Mouse (Mus musculus) activated CD4-positive, CD25-positive, alpha-beta regulatory T cell, adult 4 months (primary cell): ENCODE data around the gene Ifitm10. TPM values are rescaled to one million over a fixed set of nuclear protein-coding genes. Genes with fewer than 3 reads are reported as not detected.
"Not testable (repeated sequence)": the region's sequence is repeated elsewhere in the genome, so short reads cannot be mapped to it uniquely, and the experiment has no call there.

Experiments
- ATAC-seq: one replicate; pipeline ENCODE4 v1.8.0; 2017
- polyA plus RNA-seq, 2 experiments: library from polyadenylated mRNA; unstranded; fragments of 100-300 nt; shearing (Covaris generic); gene quantifications; one replicate each; pipeline ENCODE4 v1.2.1; 2017

The Ifitm10 gene
- polyA plus RNA-seq, result 1 to 10 TPM; 1.9 to 2.5 TPM

DNA sequence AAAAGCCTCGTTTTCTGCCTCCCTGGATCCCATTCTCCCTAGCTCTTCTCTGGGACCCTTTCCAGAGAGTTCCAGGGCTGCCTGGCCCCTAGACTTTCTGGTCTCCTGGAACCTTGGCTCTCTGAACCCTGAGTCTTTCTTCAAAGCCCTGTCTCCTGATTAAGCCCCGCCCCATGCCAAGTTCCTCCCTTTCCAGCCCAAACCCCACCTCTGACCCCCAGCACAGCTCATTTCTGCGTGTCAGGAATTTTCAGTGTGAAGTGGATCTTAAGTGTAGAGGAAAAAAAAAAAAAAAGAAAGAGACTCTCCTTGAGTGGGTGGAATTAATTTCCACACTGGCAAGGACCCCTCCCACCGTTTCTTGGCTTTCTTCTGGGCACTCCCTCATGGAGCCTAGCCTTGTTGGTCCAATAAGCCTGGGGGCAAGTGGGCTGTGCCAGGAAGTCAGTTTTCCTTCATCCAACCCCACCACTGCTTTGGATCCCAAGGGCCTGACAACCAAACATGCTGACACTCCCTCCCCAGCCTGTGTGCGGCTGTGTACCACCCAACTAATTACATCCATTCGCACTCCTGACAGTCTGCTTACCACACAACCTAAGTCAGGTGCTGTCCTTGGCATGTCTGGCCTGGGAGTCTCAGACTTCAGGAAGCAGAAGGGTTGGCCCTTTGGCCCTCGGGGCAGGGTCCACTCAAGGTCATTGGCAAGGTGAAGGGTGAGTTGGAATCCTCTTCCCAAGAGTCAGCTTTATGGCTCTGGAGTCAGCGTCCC lies at the start of gene Ifitm10:
Ifitm10 (minus strand) TSS at position 113 of the 772 bp plus-strand sequence.
- no peak for ATAC-seq

GRCm38 (mm10) chr7:142421826-142422225 lies 48.3 kb upstream of the Ifitm10 start:
- no peak for ATAC-seq

DNA sequence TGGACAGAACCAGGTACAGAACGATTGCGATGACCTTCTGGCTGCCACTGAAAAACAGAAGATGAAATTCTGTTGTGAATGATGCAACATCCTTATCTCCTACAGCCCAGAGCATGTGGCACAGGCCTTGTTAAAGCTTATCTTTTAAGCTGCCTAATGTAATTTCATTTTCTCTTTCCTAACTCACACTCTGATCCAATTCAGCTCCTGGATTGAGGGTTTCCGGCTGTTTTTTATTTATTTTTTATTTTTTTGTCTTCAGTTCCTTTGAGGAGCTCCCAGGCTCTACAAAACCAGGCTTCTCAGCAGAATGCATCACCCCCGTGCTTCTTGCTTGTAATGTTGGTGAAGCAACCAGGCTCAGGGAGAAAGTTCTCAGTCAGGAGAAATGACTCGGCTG lies 46.3 kb upstream of the Ifitm10 start:
- no peak for ATAC-seq

DNA sequence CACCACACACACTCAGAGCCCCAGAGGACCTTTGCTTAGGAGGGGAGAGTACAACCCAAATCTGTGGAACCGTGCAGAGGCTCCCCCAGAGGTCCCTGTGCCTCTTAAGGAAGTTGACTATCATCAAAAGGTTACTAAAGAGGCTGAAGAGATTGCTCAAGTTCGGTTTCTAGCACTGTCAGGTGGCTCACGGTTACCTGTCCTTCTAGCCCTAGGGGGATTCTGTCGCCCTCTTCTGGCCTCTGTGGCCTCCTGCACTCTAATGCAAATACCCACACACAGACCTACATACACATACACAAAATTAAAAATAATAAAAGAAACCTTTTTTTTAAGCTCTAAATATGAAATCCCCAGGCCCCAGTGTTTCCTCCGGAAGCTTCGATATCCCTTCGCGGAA lies 45.1 kb upstream of the Ifitm10 start:
- no peak for ATAC-seq

DNA sequence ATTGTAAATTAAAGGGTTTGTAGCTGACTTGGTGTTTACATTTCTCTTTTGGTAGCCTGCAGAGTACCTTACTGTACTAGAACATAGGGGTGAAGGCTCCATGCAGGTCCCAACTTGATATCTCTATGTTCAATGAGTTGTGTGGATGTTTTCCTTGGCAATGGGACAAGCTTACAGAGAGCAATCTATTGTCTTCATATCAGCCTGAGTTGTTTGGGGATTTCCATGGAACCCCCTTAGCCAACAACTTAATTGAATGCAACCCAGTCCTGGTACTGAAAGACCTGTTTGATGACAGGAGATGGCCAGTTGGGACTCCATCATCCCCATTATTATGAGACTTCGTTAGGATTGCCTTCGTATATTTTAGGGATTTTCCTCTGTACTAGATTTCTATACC lies 44.5 kb upstream of the Ifitm10 start:
- no peak for ATAC-seq

DNA sequence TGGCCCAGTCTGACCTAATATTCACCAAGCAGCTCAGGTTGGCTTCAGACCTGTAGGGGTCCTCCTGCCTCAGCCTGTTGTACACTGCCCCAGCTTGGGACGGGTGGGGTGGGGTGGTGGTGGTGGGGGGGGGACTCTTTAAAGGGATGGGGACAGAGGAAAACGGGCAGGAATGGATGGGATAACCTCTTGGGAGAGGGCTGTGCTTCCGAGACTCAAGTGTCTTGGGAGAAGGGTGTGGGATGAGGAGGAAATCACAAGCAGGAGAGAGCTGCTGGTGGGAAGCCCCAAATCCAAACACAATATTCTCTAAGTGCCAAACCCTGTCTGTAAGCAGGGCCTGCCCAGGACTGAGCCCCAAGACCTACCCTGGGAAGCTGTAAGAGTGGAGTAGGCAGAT lies 42.7 kb upstream of the Ifitm10 start:
- no peak for ATAC-seq

DNA sequence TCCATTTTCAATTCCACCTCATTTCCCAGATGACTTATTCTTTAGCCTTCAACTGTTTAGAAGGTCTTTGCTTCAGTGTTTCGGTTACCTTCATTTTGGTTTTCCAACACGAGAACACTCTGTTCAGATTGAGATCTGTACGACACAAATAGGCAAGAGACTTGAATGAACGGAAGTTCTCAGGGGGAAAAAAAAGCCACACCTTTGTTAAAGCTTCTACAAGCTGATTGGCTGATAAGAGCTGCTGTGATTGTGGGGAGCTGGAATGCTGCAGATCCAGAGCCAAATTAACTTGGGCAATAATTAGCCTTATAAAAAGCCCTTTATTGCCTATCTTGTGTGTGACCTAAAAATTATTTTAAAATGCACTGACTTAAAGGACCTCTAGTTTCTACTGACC lies 41.8 kb upstream of the Ifitm10 start:
- no peak for ATAC-seq

DNA sequence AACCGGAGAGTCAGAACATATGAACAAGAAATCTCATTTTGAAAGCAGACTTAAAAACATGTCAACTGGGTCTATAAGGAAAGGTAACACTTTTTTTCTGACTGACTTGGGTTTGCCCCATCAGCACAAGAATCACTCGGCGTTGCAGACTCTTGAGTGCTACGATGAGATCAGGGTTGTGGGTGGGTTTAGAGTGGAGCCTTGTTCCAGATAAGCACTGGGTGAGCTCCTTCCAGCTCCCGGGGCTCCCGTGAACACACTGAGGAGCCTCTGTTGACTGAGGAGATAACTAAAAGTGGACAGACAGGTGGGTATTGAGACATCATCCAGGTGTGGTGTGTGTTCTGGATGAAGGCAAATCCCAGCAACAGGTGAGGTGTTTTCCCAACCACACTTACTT lies 39.7 kb upstream of the Ifitm10 start:
- ATAC-seq, result no peak

GRCm38 (mm10) chr7:142409603-142410002 lies 36.0 kb upstream of the Ifitm10 start:
- no peak for ATAC-seq

DNA sequence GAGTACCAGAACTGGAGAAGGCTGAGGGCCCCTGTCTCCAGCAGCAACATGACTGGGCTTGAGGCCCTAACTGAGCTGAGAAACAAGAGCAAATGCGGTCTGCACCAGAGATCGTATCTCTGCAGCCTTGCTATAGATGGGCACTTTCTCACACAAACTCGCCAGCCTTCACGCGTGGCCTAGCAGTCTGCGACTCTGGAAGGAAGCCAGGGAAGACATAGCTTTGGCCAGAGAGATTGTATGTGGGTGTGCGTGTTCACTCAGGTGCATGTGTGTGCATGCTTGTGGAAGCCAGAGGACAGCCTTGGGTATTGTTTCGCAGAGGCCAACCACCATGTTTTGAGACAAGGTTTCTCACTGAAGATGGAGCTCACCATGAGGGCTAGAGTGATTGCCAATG lies 35.1 kb upstream of the Ifitm10 start:
- no peak for ATAC-seq

DNA sequence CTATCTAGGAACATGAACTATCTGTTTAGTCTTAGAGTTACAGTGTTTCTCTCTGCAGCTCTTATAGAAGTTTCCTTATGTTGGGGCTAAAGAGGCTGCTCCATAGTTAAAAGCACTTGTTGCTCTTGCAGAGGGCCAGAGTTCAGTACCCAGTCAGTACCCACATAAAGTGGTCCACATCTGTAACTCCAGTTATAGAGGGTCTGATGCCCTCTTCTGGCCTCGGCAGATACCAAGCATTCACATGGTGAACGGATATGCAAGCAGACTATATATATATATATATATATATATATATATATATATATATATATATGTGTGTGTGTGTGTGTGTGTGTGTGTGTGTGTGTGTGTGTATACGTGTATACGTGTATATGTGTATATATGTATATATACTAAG lies 34.4 kb upstream of the Ifitm10 start:
- no peak for ATAC-seq

DNA sequence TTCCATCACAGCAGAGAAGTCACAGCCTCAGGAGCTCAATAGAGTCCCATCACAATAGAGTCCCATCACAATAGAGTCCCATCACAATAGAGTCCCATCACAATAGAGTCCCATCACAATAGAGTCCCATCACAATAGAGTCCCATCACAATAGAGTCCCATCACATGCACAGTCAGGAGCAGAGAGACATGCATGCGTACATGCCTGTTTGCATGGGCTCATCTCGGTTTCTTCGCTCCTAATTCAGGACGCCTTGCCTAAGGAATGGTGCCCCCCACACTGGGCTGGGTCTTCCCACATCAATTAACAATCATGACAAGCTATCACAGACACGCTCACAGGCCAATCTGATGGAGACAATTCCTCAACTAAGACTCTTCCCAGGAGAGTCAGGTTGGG lies 31.6 kb upstream of the Ifitm10 start:
- not testable (repeated sequence) for ATAC-seq

DNA sequence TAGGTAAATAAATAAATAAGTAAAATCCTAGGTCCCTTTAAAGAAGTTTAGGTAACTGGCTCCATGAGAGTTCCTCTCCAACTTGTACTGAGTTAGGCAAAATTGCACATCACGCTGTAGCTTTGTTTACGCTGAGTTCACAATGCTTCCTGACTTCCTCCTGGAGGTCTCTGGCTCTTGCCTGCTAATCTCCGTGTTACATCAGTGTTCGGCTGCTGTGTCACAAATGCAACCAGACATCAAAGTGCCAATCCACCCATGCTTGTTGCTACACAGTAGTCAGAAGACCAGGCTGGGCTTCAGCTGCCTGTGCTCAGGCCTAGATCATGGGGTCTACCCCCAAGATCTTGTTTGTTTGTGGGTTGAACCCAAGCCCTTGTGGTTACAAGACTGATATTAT lies 30.0 kb upstream of the Ifitm10 start:
- ATAC-seq, result no peak

DNA sequence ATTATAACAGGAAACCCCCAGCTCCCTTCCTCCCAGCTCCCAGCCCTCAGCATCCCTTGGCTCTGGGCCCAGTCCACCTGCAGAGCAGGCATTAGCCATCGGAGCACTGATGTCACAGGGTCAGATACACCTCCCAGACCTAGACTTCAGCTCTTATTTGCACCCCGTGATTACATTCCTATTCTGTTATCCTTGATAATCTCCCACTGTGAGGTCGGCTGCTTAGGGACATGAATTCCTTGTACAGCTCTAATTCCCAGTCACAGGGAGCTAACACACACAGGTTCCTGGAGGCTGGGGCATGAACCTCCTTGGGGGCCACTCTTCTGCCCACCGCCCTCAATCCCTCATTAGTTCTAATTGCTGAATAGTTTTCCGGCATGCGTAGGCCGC lies 27.2 kb upstream of the Ifitm10 start:
- no peak for ATAC-seq

DNA sequence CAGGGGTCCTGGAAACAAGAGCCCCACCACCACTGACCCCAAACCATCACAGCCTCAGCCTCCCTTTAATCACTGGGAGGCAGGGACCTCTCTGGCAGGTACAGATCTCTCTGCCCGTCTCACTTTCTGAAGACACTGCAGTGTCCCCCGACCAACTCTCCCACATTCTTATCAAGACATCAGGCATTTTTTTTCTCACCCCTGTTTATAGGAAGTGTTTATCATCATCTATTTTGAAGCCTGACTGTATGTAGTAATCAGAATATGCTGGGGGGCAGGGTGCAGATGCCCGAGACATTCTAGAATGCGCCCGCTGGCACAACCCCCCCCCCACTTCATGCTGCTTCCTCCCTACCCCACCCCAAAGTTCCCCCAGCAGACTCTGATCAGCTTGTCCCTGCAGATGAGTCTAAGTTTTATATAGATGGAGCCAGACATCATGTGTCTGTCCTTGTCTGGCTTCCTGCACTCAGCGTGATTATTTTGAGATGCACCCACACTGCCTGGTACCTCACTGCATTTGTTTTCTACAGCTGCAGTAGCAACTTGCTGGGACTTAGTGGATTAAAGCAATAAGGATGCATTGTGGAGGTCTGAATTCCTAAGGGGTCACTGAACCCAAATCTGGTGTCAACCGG lies 26.7 kb upstream of the Ifitm10 start:
- ATAC-seq, result no peak

DNA sequence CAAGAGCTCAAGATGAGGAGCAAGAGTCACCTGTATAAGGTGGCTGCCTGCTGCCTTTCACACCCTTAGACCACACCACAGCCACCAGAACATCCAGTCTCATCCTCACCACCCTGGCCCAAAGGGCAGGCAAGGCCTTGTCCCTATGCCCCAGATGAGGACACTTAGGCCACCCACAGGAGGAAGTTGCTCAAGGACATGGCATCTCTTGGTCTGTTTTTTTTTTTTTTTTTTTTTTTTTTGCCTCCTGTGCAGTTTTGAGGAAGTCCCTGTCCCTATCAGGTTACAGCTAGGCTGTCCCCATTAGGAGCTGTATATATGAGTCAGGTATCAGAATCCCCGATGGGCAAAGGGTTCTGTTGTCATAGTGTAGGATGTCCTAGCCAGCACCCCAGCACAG lies 25.7 kb upstream of the Ifitm10 start:
- ATAC-seq, result no peak

- no peak for ATAC-seq
Observed at GRCm38 (mm10) chr7:142398052-142398451, 24.5 kb upstream of the Ifitm10 start.

DNA sequence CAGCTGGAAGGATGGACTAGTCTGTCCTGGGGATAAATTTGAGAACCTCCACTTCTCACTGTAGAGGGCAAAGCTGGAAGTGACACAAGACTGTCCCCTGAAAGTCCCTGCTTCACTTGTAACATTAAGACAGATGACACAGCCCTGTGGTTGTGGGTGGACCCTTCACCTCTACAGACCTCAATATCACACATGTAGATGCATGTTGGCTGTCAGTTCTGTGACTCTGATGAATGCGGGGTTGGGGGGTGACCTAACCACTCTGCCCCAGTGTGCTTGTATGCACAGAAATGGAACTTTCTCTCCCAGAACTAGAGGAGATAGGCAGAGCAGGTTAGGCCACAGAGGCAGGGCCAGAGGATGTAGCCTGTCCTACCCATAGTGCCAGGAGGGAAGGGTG lies 23.1 kb upstream of the Ifitm10 start:
- no peak for ATAC-seq

GRCm38 (mm10) chr7:142395472-142395871 lies 21.9 kb upstream of the Ifitm10 start:
- no peak for ATAC-seq

DNA sequence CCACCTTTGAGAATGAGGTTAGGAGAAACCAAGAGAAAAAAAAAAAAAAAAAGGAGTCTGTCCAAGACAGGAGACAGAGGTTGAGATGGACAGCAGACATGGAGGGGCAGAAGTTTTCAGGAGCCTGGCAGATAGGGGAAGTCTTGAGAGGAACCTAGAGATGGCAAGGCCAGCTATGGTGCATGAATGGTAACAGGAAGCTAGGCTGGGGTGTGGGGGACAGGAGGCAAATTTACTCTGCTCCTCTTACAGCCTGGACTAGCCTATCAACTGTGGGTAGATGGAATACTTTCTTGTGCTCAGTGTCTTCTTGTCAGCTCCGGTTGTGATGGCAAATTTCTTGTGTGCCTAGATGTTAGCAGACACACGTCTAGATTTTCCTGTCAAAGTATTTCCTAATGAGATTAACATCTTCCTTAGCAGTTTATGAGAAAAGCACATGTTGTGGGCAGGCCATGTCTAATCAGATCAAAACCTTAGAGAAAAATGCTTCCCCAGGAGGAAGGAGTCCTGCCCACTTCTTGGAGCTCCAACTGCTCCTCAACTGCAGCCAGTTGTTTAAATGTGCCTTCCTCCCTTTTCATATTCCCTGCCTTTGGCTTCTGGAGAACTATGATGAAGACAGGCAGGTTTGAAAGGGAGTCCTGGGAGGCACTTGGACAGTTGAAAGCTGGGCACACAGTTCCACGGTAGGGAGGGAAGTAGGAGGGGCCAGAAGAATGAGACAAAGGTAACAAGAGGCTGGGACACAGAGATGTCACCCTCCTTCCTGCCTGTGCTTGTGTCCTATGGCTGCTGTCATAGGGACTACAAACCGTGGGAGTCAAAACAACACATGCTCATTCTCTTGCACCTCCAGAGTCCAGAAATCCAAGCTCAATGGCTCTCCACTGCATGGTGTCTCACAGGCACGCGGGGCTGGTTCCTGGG lies 21.0 kb upstream of the Ifitm10 start:
- ATAC-seq, result no peak

DNA sequence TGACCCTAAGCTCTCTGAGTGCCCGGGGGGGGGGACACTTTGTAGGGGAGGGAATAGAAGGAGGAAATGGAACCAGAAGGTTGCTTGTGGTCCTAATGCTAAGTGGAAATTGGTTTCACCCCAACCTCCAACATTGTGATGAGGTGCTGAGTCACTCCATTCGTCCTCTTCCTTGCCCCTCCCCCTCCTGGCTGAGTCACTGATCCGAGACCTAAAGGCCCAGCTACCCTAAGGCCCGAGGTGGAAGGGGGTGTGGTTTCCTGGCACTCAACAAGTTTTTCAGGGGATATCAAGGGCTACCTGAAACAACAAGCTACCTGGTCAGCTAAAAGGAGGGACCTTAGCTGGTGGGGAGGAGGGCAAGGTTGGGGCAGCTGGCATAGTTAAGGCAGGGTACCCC lies 19.6 kb upstream of the Ifitm10 start:
- peak; percentile 60 for ATAC-seq

- ATAC-seq, result no peak
Observed at GRCm38 (mm10) chr7:142391609-142392008, 18.1 kb upstream of the Ifitm10 start.

DNA sequence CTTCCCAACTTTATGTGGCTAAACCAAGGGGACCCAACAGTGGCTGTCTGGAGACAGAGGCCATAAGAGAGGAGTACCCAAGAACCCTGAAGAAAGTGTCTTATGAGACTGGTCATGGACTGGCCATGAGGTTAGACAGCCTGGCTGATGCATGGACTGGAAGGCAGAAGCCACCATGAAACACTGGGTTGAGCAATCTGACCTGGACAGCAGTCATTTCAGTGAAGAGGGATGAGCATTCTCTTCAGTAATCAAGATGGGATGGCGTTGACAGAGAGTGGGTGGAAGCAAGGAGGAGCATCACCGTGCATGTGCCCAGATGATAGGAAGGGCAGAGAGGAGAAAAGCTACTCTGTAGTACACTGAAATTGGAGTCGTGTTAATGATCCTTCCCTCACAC lies 17.6 kb upstream of the Ifitm10 start:
- ATAC-seq, result no peak
